In genomic region chr10:60536098-60536811, GRCm38 (mm10) we compare ENCODE assay signal across 8 mouse cellular contexts.
DNase-seq lines count a peak whose midpoint lies in the region; ATAC-seq and TF ChIP-seq lines count a peak whose summit lies in the region.

No protein-coding gene starts in this region.

- no peak overlapping the region for H3K27ac ChIP-seq in midbrain, embryonic 10.5 days (replicated peaks)
- no peak overlapping the region for H3K27ac ChIP-seq in midbrain, embryonic 16.5 days (ENCODE audit: low read length)
- H3K27ac ChIP-seq in forebrain, postnatal 0 days (ENCODE audit: low read depth, low read length): no peak overlapping the region
- no peak overlapping the region for H3K27ac ChIP-seq in limb, embryonic 12.5 days

- H3K9me3 ChIP-seq in midbrain, embryonic 10.5 days (replicated peaks): no peaks in the 10 kb centered on the region
- H3K9me3 ChIP-seq in midbrain, embryonic 16.5 days (replicated peaks; ENCODE audit: control insufficient read depth, low read length, poor library complexity, severe bottlenecking): no peaks in the 10 kb centered on the region
- H3K9me3 ChIP-seq in forebrain, postnatal 0 days (ENCODE audit: low read length): no peaks in the 10 kb centered on the region
- no peaks in the 10 kb centered on the region for H3K9me3 ChIP-seq in limb, embryonic 12.5 days

- ATAC-seq in midbrain, embryonic 16.5 days: no peak
- ATAC-seq in forebrain, postnatal 0 days: peak; percentile 45
- no peak; the same call in 1 of the 2 replicates for ATAC-seq in limb, embryonic 12.5 days (ENCODE audit: insufficient number of reproducible peaks, insufficient read depth, low FRiP score, low TSS enrichment, low read depth)

- no peaks in the 10 kb centered on the region for H3K27me3 ChIP-seq in midbrain, embryonic 10.5 days (ENCODE audit: low read depth, poor library complexity, severe bottlenecking)
- no peaks in the 10 kb centered on the region for H3K27me3 ChIP-seq in midbrain, embryonic 16.5 days (ENCODE audit: control insufficient read depth, insufficient read depth, low read depth, low read length)
- no peaks in the 10 kb centered on the region for H3K27me3 ChIP-seq in forebrain, postnatal 0 days (ENCODE audit: insufficient read depth, low read length)
- peaks cover 4% of the 10 kb centered on the region; the same call in 1 of the 2 replicates for H3K27me3 ChIP-seq in limb, embryonic 12.5 days

- H3K36me3 ChIP-seq in midbrain, embryonic 10.5 days: no peaks in the 10 kb centered on the region
- no peaks in the 10 kb centered on the region for H3K36me3 ChIP-seq in midbrain, embryonic 16.5 days (ENCODE audit: control insufficient read depth, insufficient read depth, low read length)
- H3K36me3 ChIP-seq in forebrain, postnatal 0 days (ENCODE audit: insufficient read depth): no peaks in the 10 kb centered on the region
- H3K36me3 ChIP-seq in limb, embryonic 12.5 days: no peaks in the 10 kb centered on the region

- H3K4me1 ChIP-seq in midbrain, embryonic 10.5 days: peaks cover 9% of the 10 kb centered on the region
- H3K4me1 ChIP-seq in midbrain, embryonic 16.5 days (ENCODE audit: control insufficient read depth, insufficient read depth, low read length): no peaks in the 10 kb centered on the region
- H3K4me1 ChIP-seq in forebrain, postnatal 0 days (ENCODE audit: insufficient read depth): no peaks in the 10 kb centered on the region
- no peaks in the 10 kb centered on the region for H3K4me1 ChIP-seq in limb, embryonic 12.5 days (replicated peaks)

- TF ChIP-seq CTCF in forebrain, postnatal 0 days (IDR thresholded peaks at IDR 0.05; ENCODE audit: low read depth): no peak

- 20% methylated on average over 14 of the region's 14 CpGs for WGBS in midbrain, embryonic 10.5 days
- WGBS in midbrain, embryonic 16.5 days: 17% methylated on average over 13 of the region's 14 CpGs
- 23% methylated on average over 14 of the region's 14 CpGs for WGBS in forebrain, postnatal 0 days
- 11% methylated on average over 13 of the region's 14 CpGs for WGBS in limb, embryonic 12.5 days

- H3K9ac ChIP-seq in midbrain, embryonic 16.5 days (ENCODE audit: low read depth, low read length): no peak overlapping the region
- H3K9ac ChIP-seq in forebrain, postnatal 0 days: no peak overlapping the region
- no peak overlapping the region for H3K9ac ChIP-seq in limb, embryonic 12.5 days (replicated peaks)

- peak overlapping the region; percentile 23; the same call in 1 of the 2 replicates for H3K4me3 ChIP-seq in midbrain, embryonic 10.5 days
- no peak overlapping the region for H3K4me3 ChIP-seq in midbrain, embryonic 16.5 days (ENCODE audit: low read depth, low read length)
- H3K4me3 ChIP-seq in forebrain, postnatal 0 days (ENCODE audit: low read depth, low read length): no peak overlapping the region
- H3K4me3 ChIP-seq in limb, embryonic 12.5 days (replicated peaks): 0 out of 2 replicates have a peak overlapping the region, but pooled peaks have one; percentile 3

- DNase-seq in midbrain, embryonic 10.5 days (ENCODE audit: low spot score): peak; percentile 37
- no peak for DNase-seq in forebrain, postnatal 0 days
- peak; percentile 29 for DNase-seq in neural tube, embryonic 10.5 days (ENCODE audit: extremely low spot score, low spot score)
- DNase-seq in layer of hippocampus, postnatal 25 days (ENCODE audit: extremely low spot score in 1 of 2, low spot score in 1 of 2): no peak
- no peak for DNase-seq in B cell, adult 2 months
- DNase-seq in right cerebral cortex, postnatal 14 days: no peak

- no peak overlapping the region for H3K4me2 ChIP-seq in midbrain, embryonic 16.5 days (ENCODE audit: low read length)
- H3K4me2 ChIP-seq in forebrain, postnatal 0 days (ENCODE audit: low read depth): no peak overlapping the region
- peak overlapping the region; percentile 41 for H3K4me2 ChIP-seq in limb, embryonic 12.5 days

Comparison
In these comparisons a context has a peak if more than half of its experiments do, and no peak if none do; other contexts are left out.
1. H3K4me3 ChIP-seq: peak in midbrain, embryonic 10.5 days (single experiment) and limb, embryonic 12.5 days (single experiment); none in midbrain, embryonic 16.5 days (single experiment) and forebrain, postnatal 0 days (single experiment).
2. DNase-seq: peak in midbrain, embryonic 10.5 days (single experiment) and neural tube, embryonic 10.5 days (single experiment); none in forebrain, postnatal 0 days (single experiment), layer of hippocampus, postnatal 25 days (0 of 2), B cell, adult 2 months (0 of 2) and right cerebral cortex, postnatal 14 days (single experiment).